Mouse (Mus musculus) heart, adult 8-10 months (tissue): ENCODE measurements at regions not wholly inside any gene's neighbourhood (a gene's known extent, or its start where the extent isn't known, plus 50 kb on each side); places are given as distances from the start of the nearest gene placed in this dataset.

Experiments used
- DNase-seq: peaks from one replicate; pipeline ENCODE4 v3.0.0; 2022; ENCODE audit warnings: low spot score

GRCm38 (mm10) chr1:184395215-184395614 lies 337.2 kb downstream of the Hlx start:
- DNase-seq: peak; percentile 55

DNA sequence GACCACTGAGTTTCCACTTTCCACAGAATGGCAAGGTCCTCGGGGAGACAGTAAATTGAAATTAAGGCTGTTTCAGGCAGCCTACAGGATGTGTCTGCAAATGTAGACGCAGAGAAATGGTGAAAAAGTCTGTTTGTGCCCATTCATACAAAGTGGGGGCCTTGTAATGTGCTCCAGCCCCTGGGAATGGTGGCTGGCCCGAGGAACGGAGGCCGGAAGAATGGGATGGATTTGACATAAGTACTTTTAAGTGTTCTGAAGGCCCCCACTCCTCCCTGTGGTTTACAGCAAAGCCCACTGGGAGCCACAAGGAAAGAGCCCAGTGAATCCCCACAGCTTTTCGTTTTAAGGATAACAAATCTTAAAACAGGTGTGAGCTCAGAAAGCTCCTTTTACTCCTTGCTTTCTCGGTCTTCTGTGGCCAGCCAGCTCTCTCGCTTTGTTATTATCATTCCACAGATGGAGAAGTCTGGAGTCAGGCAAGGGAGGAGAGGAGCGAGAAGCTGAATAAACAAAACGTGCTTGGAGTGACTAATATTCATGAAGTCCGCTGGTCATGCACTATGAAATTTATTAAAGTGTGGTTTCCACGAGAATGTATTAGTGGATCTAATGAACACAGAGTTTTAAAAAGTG lies 337.7 kb downstream of the Hlx start:
- DNase-seq: no peak

DNA sequence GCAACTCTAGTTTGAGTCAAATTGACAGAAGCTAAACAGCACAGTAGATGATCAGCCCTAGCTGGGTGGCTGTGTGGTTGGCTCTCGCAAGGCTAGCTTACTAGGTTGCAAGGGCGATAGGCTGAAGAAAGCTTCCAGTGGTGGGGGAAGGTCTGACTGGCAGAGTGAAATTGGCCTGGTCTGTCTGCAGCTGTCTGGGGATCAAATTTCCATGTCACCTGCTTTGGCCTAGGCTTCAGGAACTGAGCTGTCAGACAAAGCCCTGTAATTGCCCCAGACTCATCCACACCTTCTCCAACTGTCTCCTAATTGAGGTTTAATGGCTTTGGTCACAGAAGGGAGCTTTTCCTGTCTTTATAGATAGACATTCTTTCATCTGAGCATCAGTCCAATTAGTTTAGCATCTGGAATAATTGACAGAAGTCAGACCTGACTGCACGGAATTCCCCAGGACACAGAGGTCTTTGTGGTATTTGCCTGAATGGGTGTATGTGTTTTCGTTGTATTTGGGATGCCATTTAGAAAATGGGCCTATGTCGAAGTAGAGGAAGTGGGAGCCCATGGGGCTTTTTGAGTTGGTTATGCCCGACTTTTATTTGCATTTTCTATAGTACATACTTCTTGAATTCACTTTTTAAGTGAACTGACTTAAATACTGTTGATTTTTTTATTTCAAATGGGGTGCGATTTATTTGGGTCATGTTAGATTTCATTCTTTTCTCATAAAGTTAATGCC lies 348.2 kb downstream of the Hlx start:
- no peak for DNase-seq

GRCm38 (mm10) chr1:184378665-184379064 lies 344.6 kb upstream of the 1700056E22Rik start:
- no peak for DNase-seq

DNA sequence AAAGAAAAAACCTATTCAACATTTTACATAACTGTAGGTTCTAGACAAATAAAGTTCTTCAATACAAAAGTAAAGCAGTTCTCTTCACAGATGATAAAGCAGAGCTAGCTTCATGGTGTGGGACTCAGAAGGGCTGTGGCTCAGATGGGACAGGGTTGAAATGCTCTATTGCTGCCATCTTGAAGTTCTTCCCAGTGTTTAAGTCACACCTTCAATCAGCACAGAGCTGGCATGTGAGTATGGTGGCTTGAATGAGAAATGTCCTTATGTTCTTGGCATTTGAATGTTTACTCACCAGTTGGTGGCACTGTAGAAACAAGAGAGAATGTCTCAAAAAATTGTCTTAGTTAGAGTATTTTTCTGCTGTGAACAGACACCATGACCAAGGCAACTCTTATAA lies 330.9 kb upstream of the 1700056E22Rik start:
- DNase-seq: no peak

- DNase-seq: no peak
These were observed 324.1 kb upstream of the 1700056E22Rik start for GRCm38 (mm10) chr1:184358226-184358568.

DNA sequence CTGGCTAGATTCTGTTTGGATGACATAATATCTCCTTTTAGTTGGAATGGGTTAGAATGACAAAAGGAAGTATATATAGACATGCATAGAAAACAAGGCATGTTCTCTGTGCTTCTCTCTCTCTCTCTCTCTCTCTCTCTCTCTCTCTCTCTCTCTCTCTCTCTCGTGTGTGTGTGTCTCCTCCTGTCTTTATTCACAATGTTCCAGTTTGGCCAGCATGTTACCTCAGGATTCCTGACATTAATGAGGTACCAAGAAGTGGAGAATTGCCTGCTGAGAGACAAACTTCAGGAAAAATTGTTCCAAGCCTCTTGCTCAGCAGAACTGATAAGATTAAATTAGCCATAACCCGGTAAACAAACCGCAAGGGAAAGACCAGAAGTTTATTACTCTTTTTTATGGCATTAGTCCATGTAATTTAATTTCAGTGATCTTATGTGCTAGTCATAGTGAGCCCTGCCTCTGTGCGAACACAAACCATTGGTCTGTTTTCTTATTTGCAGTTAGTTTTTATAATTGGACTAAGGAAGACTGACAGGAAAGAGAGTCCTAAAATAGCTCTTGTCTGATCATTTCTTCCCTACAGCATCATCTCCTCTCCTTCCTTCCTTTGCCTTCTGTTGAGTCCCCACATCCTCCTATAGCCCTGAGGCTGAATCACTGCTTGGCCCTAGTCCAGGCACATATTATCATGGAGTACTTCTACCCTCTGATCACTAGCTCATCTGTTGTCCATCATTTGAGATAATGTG lies 323.5 kb upstream of the 1700056E22Rik start:
- no peak for DNase-seq

DNA sequence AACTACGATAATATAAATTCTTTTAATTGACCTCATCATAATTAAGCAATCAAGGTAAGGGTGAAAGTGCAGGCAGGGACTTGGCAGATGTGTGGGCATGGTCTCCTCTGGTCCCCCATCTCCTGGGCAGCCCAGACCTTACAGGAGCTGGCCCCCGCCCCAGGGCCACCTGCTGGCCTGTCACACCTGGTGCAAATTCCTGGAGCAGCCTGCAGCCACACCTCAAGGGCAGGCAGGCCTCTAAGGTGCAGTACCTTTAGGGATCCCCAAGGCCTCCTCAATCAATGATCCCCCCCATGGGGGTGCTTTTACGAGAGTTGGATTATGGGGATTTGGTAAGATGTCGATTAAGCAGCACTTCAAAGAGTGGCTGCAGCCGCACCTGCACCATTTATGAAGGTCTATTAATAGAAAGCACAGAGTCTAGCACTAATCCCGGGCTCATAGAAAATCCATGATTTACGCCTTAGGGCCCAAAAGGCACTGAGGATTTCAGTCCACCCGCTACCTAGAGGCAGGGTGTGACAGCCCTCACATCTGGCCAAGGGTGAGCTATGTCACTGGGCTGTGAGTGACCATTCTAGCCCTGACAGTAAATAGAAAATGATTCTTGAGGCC lies 319.8 kb upstream of the 1700056E22Rik start:
- no peak for DNase-seq

- no peak for DNase-seq
These were observed 317.7 kb upstream of the 1700056E22Rik start for GRCm38 (mm10) chr1:184351760-184352159.

GRCm38 (mm10) chr1:184344829-184345228 lies 310.7 kb upstream of the 1700056E22Rik start:
- DNase-seq: no peak

GRCm38 (mm10) chr1:184335952-184336351 lies 301.9 kb upstream of the 1700056E22Rik start:
- no peak for DNase-seq

GRCm38 (mm10) chr1:184335281-184335680 lies 301.2 kb upstream of the 1700056E22Rik start:
- DNase-seq: no peak

- no peak for DNase-seq
These were observed 300.7 kb upstream of the 1700056E22Rik start for GRCm38 (mm10) chr1:184334818-184335217.

GRCm38 (mm10) chr1:184333086-184333485 lies 299.0 kb upstream of the 1700056E22Rik start:
- DNase-seq: no peak

- DNase-seq: peak; percentile 36
These were observed 296.6 kb upstream of the 1700056E22Rik start for GRCm38 (mm10) chr1:184330516-184331350.

GRCm38 (mm10) chr1:184326191-184326590 lies 292.1 kb upstream of the 1700056E22Rik start:
- DNase-seq: no peak

DNA sequence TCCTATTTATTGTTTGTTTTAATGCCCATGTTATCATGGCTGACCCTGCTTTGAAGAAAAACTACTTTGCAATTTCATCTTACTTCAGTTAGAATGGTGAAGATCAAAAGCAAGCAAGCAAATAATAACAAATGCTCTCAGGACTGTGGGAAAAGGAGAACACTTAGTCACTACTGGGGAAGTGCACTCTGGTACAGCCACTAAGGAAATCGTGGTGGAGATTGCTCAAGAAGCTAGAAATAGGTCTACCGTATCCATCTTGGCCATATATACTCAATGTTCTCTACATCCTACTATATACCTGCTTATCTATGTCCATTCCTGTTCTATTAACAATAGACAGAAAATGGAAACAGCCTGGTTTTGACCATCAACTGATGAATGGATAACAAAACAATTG lies 290.1 kb upstream of the 1700056E22Rik start:
- no peak for DNase-seq

- no peak for DNase-seq
These were observed 286.5 kb upstream of the 1700056E22Rik start for GRCm38 (mm10) chr1:184320521-184321177.

- no peak for DNase-seq
These were observed 276.2 kb upstream of the 1700056E22Rik start for GRCm38 (mm10) chr1:184310185-184310815.

- DNase-seq: no peak
These were observed 270.7 kb upstream of the 1700056E22Rik start for GRCm38 (mm10) chr1:184304813-184305212.
